Mouse (Mus musculus): ENCODE measurements around the gene R3hdm4.

DNA sequence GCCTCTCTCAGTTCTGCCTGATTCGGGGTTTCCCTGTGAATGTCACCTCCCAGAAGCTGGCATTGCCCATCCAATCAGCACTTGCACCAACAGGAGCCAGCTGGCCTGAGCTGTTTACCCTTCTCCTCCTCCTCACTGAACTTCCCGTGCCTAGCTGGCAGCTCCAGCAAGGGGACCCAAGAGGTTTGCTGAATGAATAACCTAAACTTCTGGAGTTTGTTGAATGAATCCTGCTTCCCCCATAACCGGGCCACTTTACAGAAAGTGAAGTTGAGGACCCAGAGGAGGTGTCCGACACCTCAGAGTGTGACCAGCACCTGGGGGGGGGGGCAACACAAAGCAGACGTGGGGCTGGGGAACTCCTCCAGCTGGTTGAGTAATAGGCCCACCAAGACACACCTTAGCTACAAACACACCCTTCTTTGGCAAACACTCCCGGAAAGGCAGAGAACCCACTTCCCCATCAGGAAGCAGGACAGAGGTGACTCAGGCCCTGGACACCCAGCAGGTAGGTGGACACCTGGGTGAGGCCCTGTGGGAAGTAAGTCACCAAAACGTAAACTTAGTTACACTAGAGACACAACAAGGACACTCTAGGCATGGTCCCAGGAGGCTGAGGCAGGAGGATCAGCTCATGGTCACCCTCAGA lies 5.9 kb downstream of the R3hdm4 start:
- TF ChIP-seq CTCF (IDR thresholded peaks at IDR 0.05; ENCODE audit: low read depth) (no peak), EP300 (IDR thresholded peaks at IDR 0.05; ENCODE audit: low read depth) (no peak)
